Mouse (Mus musculus): Measurements from ENCODE around the gene Dlg2. TPM values are rescaled to one million over a fixed set of nuclear protein-coding genes. Genes with fewer than 3 reads are reported as not detected.

Gene Dlg2
- total RNA-seq, 2 experiments from 2014 or later: not detected

DNA sequence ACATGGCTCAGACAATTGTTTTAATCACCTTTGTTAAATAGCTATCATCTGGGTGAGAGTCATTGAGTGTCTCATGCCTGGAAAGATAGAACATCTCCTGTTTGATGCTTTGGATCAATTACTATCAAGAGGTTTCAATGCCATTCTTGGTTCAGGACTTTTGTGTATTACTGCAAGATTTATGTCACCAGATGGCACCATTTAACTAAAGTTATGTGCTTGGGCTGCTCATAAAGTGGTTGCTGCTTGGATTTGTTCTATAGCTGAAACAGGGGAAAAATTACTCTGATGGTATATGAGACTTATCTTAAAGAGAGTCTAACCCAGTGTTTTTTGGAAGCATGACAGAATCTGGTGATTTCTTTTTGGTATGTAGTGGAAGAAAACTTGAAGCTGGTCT is 35.8 kb downstream of the Dlg2 start:
- no peak for ATAC-seq (replicated peaks; ENCODE audit: low FRiP score, poor library complexity, severe bottlenecking)

DNA sequence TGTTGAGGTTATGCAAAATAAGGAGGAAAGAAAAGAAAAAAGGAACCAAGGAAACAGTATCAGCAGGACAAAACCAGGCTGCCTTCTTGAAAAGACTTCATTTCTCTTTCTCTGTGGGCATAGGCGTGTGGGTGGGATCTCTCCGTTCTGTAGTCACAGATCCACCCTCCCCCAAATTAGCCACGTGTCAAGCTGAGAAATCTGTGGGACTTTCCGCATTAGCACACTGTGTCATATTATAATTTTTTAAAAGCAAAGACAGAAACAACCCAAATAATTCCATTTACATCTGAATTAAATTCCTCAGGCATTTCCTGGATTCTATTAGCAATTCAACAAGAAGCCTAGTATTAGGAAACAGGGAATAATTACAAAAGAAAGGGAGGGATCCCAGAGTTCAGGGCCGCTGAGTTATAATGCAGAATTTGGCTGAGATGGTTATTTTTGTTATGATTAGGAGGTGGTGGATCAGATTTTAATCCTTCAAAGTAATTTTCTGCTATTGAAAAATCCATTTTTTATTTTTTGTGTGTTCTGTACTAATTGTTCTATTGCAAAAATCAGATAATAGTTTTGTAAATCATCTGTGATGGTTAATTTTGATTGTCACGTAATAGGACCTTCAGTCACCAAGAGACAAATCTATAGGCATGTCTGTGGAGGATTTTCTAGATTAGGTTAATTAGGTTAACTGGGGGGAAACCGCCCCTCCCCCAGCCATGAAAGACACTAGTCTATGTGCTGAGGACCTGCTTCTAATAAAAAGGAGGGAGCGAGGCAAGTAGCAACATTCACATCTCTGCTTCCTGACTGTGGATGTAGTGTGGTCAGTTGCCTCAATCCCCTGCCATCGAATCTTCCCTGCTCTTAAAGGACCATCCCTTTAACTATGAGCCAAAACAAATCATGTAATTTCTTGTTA is 63.3 kb downstream of the Dlg2 start:
- ATAC-seq (replicated peaks; ENCODE audit: low FRiP score, poor library complexity, severe bottlenecking): no peak

DNA sequence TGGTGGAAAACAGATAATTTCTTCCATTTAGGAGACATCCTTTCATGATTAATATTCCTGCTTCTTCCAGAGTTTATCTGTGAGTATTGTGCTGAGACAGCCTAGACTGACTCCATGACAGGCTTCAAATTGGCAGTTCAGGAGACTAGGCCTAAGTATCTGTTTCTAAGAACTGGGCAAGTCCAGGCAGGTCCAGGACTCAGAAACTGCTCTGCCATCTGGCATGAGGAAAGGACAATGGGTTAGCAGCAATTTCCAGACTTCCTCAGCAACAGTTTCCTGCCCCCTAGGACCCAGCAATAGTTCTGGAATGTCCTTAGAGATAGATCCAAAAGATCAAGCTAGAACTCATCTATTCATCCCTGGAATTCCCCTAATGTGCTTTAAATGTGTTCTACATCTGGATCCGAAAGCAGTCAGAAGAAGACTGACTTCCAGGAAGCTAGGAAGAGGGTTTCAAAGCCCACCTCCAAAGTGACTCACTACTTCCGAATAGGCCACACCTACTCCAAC is 64.4 kb downstream of the Dlg2 start:
- ATAC-seq (replicated peaks; ENCODE audit: low FRiP score, poor library complexity, severe bottlenecking): no peak

DNA sequence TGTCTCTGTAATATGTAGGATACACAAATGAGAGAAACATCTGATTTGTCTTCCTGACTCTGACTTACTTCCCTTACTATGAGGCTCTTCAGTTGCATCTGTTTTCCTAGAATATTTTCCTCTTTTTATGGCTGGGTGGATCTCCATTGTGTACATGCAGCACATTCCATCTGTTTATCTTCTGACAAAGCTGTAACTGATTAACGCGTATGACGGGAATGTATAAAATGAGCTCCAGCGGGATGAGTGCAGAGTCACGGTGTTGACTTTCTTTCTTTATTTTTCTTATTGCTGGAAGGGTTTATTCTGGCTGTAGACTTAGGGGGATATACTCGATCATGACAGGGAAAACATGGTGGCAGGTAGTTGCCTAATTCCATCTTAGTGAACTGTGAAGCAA is 76.9 kb downstream of the Dlg2 start:
- ATAC-seq (replicated peaks; ENCODE audit: low FRiP score, poor library complexity, severe bottlenecking): no peak

DNA sequence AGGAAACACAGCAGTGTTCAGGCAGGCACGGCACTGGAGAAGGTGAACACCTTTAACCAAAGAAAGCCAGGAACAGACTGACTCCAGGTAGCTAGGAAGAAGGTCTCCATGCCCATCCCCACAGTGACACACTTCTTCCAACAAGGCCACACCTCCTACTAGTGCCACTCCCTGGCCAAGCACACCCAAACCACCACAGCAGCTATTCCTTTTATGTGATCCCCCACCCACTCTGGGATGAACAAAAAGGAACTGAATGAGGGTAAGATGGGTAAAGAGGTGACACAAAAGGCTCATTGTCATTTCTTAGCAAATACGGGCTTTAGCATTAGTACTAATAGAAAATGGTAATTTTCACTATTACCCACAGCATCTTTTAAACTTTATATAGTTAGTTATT is 77.9 kb downstream of the Dlg2 start:
- ATAC-seq (replicated peaks; ENCODE audit: low FRiP score, poor library complexity, severe bottlenecking): no peak

DNA sequence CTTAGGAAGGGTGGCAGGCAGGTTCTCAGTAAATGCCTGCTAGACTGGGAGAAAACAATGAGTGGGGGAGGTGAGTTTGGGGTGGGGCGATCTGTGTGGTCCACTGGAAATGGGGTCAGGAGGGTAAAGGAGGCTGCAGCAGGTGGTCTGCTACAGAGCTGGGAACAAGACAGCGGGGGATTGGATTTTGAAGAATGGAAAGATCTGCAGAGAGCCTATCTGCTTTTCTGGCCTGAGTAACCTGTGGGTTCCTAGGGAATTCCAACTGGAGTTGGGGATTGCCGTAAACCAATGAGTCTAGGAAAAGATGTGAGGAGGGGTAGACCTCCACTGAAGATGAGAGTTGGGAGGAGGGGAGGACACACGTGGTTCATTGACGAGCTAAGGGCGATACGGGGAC is 92.7 kb downstream of the Dlg2 start:
- ATAC-seq (replicated peaks; ENCODE audit: low FRiP score, poor library complexity, severe bottlenecking): no peak

DNA sequence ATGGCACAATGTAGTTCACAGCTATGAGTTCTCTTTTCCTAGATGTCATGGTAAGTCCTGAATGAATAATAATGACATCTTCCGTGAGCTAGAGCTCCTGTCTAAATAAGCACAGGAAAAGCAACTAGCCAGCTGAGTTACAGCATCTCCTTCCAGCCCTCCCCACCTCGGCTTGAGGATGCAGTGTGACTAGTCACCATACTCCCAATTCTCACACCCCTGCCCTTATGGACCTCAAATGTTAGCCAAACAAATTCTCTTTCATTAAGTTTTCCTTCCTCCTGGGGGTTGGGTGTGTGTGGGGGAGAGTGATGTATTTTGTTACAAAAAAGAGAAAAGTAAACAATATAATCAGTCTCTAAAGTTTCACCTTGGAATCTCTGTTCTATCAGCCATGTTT is 111.3 kb downstream of the Dlg2 start:
- ATAC-seq (replicated peaks; ENCODE audit: low FRiP score, poor library complexity, severe bottlenecking): no peak

DNA sequence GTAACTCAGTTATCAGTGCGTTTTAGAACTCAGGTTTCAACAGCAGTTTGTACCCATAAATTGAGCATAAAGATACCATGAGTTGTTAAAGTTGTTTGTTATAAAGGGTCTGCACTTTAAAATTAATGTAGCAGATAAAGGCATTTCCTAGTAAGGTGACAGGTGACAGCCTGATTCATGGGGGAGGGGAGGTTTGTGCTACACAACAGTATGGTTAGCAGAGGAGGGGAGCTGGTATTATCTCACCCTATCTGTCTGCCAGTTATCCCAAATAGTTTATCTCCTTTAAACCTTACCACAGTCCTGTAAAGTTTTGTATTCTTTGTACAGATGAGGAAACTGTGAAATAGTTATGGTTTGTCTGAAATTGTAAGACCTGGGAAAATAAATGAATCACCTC is 111.8 kb downstream of the Dlg2 start:
- ATAC-seq (replicated peaks; ENCODE audit: low FRiP score, poor library complexity, severe bottlenecking): no peak

DNA sequence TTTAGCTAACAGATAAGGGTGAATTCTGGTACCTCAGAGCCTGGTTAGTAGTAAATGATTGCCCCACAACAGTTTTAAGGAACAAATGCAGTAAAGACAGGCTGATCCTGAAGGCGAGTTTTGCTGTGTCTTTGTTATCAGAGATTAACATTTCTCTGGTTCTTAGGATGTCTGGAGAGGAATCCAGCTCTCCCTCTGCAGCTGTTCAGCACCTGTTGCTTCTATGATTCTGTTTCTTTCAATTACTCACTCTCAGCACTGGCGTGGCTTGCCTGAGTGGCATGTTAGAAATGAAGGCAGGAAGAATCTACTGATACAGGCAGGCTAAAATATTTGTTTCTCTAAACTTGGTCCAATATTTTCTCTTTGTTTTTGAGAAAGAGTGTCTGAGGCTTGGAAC is 133.3 kb downstream of the Dlg2 start:
- no peak for ATAC-seq (replicated peaks; ENCODE audit: low FRiP score, poor library complexity, severe bottlenecking)

DNA sequence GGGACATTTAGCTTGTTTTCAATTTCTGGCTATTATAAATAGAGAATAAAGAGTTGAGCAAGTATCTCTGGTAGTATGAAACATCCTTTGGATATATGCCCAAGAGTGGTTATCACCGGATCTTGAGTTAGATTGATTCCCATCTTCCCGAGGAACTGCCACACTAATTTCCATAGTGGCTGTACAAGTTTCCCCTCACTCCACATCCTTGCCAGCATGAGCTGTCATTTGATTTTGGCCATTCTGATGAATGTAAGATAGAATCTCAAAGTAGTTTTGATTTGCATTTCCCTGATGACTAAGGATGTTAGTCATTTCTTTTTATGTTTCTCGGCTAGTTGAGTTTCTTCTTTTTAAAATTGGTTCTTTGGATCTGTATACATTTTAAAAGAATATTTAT is 154.1 kb downstream of the Dlg2 start:
- no peak for ATAC-seq (replicated peaks; ENCODE audit: low FRiP score, poor library complexity, severe bottlenecking)

DNA sequence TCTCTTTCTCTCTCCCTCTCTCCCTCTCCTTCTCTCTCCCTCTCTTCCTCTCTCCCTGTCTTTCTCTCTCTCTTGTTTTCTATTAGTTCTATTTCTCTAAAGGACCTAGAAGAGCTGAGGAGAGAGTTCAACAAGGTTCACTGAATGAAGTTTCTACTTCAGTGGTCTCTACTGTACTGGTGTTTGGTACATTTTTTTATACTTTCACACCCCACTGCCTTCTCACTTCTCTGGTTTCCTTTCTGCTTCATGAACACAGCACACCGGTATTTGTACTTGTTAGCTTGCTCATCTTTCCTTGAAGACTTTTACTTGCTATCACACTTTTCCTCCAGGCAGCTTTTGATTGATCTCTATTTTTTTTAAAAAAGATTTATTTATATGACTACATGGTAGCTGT is 173.0 kb downstream of the Dlg2 start:
- ATAC-seq (replicated peaks; ENCODE audit: low FRiP score, poor library complexity, severe bottlenecking): no peak

DNA sequence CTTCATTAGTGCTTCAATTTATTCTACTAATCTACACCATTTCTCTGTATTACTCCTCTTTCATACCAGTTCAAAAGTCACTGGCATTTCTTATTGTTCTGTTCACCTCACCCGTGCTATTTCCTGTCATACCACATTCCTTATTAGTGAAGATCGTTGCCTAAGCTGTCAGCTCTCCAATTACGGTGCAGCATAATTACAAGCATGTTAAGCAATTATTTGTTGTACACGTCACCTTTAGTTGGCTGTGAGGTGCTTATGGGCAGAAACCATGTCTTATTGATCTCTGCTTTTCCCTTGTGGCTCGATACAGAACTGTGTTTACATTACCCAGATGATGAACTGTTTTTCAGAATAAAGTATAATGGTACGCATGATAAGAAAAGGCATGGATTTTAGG is 174.7 kb downstream of the Dlg2 start:
- ATAC-seq (replicated peaks; ENCODE audit: low FRiP score, poor library complexity, severe bottlenecking): no peak

DNA sequence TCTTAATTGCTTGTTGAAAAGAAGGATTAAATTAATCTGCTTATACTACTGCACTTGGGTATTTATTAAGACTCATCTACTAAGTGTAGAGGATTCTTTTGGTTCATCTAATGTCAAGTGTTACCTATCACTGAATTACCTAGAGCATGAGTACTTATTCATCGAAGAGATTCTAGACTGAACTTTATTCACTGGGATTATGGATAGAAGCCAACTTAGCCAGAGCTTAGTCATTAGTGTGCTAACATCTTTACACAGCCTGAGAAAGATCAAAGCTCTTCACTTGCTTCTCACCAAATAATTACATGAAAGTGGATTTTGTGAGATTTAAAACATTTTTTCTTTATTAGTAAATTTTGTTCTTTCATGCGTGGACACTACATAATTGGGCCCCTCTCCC is 175.1 kb downstream of the Dlg2 start:
- ATAC-seq (replicated peaks; ENCODE audit: low FRiP score, poor library complexity, severe bottlenecking): no peak

DNA sequence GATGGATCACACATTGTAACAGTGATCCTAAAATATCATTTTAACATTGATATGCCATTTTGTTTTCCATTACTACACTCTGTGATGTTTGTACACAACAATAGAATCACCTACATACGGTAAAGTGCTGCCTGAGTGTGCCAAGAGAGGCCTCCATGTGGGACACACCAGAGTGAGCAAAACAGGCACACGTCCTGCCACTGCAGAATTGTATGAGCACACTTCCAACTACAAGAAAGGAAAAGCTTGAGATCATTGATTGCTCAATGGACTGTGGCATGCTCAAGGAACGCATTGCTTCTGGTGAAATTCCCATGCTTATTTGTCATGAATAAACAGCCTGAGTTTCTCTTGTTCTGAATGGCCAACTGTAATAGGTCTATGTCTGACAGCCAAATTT is 182.1 kb downstream of the Dlg2 start:
- no peak for ATAC-seq (replicated peaks; ENCODE audit: low FRiP score, poor library complexity, severe bottlenecking)

DNA sequence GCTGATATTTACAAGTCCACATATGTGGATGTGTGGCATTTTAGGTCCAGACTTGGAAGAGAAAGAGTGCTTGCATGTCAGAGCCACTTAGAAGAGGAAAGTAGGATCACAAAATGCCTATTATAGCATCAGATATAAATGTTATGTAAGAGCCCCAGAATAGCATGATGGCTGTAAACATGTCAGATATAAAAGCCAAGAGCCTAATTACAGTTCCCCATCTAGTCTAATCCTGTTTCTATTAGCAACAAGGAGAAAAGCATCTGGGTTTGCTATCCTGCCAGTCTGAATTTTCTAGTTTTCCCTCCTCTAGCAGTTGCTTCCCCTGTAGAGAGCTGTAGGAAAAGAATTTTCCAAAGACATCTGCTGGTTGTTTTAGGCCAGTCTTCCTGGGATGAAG is 217.6 kb downstream of the Dlg2 start:
- ATAC-seq (replicated peaks; ENCODE audit: low FRiP score, poor library complexity, severe bottlenecking): no peak

DNA sequence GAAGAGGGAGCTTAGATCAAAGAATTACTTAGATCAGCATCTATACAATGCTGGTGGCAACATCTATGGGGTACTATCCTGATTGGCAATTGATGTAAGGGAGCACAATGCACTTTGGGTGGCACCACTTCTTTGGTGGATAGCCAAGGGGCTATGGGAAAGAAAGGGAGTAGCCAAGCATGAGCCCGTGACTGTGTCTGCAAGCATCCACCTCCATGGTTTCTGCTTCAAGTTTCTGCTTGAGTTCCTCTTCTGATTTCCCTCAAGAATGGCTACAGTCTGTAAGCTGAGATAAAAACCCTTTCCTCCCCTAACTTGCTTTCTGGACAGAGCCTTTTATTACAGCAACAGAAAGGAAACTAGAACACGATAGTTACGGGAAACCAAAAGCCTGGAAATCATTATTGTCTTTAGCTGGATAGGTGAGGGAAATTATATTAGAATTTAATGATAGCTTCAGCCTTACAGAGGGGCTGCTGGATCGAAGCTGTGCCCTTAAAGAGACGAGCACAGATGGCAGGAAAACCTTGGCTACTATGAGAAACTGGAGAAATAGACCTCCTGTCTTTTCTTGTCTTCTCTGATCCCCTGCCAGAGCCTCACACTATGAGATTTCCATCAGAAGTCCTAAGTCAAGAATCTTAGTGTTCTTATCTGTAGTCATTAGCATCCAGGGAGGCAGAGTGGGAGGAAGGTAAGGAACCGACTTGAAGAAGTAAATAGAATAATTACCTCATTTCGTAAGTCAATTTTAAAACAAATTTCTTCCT is 219.9 kb downstream of the Dlg2 start:
- ATAC-seq (replicated peaks; ENCODE audit: low FRiP score, poor library complexity, severe bottlenecking): no peak

DNA sequence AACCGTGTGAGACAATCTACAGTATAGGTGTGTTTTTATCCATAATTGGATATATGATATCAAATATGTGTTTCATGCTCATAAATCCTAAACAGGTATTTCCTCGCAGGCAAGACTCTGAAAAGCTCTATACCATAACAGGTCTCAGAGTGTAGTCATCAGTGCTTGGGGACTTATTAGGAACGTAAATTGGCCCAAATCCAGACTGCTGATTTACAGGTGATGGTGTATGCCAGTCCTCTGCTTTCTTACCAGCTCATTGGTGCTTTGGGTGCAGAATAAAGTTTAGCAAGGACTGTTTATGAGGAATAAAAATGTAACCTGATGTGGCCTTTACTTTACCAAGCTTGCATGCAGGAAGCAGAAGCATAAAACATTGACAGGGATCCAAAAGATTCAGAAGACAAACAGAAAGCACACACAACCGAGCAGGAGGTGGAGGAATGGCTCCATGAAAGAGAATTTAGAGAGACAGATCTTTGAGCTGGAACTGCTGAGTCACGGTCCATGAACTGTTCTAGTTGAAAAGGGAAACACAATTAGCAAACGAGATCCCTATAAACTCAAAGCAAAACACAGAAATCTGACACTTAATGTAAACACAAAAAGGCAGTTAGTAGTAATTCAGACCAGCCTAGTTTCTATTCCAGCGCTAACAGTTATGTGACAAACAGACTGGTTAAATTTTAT is 226.8 kb downstream of the Dlg2 start:
- ATAC-seq (replicated peaks; ENCODE audit: low FRiP score, poor library complexity, severe bottlenecking): no peak

DNA sequence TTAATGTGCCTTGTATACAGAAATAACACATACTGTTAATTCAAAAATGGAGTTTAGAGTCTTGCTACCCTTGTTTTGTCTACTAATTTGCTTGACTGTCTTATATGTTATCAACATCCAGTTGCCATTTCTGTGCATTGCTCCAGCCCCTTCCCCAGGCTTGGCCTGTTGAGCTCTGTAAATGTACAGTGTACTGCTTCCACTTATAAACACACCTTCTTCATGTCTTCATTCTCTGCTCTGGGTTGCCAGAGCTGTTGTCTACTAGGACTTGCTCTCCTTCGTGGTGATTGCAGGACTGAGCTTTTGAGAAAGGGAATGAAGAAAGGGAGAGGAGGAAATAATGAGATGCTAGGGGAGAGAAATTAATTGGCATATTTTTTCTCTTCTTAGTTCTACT is 227.5 kb downstream of the Dlg2 start:
- ATAC-seq (replicated peaks; ENCODE audit: low FRiP score, poor library complexity, severe bottlenecking): no peak

DNA sequence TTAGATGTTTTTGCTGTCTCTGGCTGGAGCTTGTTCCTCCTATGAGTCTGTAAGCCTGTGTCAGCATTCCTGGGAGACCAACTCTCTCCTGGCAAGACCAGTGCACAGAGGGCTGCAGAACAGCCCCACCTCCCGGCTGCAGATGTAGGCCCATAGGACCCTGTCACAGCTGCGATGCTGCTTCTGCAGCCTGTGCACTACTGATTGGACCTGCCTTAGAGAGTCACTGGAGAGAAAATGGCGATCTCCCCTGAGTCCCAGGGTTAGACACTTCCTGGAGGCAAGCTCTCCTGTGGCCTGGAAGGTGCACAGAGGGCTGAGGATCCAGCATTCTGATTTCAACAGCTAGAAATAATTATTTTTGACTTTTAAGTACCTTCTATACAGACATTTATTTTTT is 257.6 kb downstream of the Dlg2 start:
- no peak for ATAC-seq (replicated peaks; ENCODE audit: low FRiP score, poor library complexity, severe bottlenecking)

DNA sequence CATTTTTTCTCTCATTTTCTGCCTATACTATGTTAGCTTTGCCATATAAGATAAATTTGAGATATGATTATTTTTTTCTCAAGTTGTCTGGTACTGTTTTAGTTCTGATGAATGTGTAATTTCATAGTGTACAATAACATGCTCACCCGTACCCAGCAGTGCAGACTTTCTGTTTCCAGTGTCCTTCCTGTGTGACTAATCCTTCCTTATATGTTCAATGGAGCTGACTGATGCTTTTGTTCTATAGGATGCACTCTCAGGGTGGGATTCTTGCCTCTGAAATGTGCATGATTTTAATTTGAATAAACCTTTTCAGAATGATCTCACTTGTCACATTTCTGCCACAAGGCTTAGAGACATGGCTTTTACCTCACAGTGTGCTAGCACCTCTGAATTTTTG is 259.9 kb downstream of the Dlg2 start:
- no peak for ATAC-seq (replicated peaks; ENCODE audit: low FRiP score, poor library complexity, severe bottlenecking)

DNA sequence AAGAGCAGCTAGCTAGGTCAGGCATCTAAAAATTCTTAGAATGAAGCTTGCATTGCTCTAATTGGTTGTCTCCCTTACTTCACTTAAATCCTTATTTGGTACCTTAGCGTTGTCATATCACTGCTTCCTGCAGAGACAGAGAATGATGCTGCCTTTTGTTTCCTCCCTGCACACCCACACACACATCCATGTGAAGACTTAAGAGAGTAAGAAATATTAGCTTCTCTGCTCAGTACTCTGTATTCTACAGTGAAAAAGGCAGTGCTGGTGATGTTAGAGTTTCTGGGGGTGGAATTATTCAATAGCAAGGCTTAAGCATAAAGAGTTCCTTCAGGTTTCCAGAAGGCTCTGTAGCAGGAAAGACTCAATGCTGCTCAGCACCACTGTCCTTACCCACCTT is 272.2 kb downstream of the Dlg2 start:
- no peak for ATAC-seq (replicated peaks; ENCODE audit: low FRiP score, poor library complexity, severe bottlenecking)

Measured in erythroid progenitor cell, adult 5-6 weeks (primary cell).